In the genomic region with DNA sequence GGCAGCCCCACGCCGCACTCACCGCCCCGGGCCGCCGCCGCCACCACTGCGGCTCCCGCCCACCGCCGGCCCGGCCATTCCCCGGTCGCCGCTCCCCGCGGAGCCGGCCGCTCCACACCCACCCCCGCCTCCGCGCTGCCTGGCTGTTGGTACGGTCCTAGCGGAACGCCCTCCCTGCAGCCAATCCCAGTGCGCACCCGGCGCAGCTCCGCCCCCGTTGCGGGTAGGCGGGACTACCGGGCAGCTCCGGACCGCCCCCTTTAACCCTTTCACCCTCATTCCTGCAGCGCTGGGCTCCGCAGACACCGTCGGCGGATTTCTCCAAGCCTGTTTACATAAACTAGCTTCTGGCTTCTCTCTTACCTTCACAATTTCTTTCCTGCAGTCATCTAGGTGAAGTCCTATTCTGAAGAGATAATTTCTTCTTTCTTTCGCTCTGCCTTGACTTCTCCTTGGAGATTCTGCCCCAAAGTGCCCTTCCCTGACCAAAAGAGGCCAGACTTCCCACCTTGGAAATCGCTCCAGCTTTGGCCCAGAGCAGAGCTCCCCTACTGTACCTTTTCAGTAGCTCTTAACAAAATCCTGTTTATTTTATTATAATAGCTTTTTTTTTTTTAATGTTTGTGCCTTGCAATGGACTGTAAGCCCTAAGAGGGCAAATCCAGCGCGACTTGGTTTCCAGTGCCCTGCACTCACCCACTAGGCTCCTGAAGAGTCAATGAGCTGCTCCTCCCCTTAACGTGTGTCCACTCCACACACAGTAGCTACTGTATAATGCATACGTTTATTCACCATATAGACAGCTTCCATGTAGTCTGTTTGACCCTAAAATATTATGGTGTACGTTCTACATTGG, we compare ENCODE assay signal across 7 mouse cellular contexts. TPM values are rescaled to one million over a fixed set of nuclear protein-coding genes. Genes with fewer than 3 reads are reported as not detected.
DNase-seq lines count a peak whose midpoint lies in the region; ATAC-seq lines count a peak whose summit lies in the region.

Gene Fam20b, minus strand, starts transcription at position 137 of the 856 bp plus-strand sequence.

- H3K36me3 ChIP-seq in embryonic facial prominence, embryonic 10.5 days (replicated peaks): peaks cover 18% of the 10 kb centered on the region
- peaks cover 13% of the 10 kb centered on the region for H3K36me3 ChIP-seq in limb, embryonic 10.5 days
- peaks cover 5% of the 10 kb centered on the region; the same call in 1 of the 2 replicates for H3K36me3 ChIP-seq in midbrain, embryonic 13.5 days

- ATAC-seq in granulocyte monocyte progenitor cell, adult 5-6 weeks (replicated peaks; ENCODE audit: poor library complexity, severe bottlenecking): peak; percentile 92
- peak; percentile 96 for ATAC-seq in midbrain, embryonic 13.5 days

- peak within 1 kb of the TSS; percentile 70 for H3K4me3 ChIP-seq in embryonic facial prominence, embryonic 10.5 days
- H3K4me3 ChIP-seq in limb, embryonic 10.5 days: peak within 1 kb of the TSS; percentile 96
- peak within 1 kb of the TSS; percentile 88 for H3K4me3 ChIP-seq in midbrain, embryonic 13.5 days (replicated peaks)

- no peaks in the 10 kb centered on the region for H3K9me3 ChIP-seq in embryonic facial prominence, embryonic 10.5 days
- no peaks in the 10 kb centered on the region for H3K9me3 ChIP-seq in limb, embryonic 10.5 days (replicated peaks)
- no peaks in the 10 kb centered on the region for H3K9me3 ChIP-seq in midbrain, embryonic 13.5 days

- under 1% methylated on average over 46 of the region's 47 CpGs for WGBS in embryonic facial prominence, embryonic 10.5 days
- 3% methylated on average over 46 of the region's 47 CpGs for WGBS in limb, embryonic 10.5 days
- WGBS in midbrain, embryonic 13.5 days: 1% methylated on average over 37 of the region's 47 CpGs

- H3K4me2 ChIP-seq in midbrain, embryonic 13.5 days (replicated peaks): peak within 1 kb of the TSS; percentile 72

- peak; percentile 99 for DNase-seq in adrenal gland, postnatal 10 days
- DNase-seq in embryonic facial prominence, embryonic 10.5 days (ENCODE audit: low spot score): peak; percentile 98
- DNase-seq in kidney, adult 11 months: peak; percentile 95
- peak; percentile 97 for DNase-seq in limb, embryonic 10.5 days (ENCODE audit: low spot score)
- DNase-seq in spleen, adult 12 weeks (ENCODE audit: low spot score): peak; percentile 95

- H3K9ac ChIP-seq in midbrain, embryonic 13.5 days (replicated peaks): peak within 1 kb of the TSS; percentile 88

- peaks cover 17% of the 10 kb centered on the region for H3K27me3 ChIP-seq in embryonic facial prominence, embryonic 10.5 days (replicated peaks; ENCODE audit: low read depth, poor library complexity, severe bottlenecking)
- H3K27me3 ChIP-seq in limb, embryonic 10.5 days (ENCODE audit: low read depth, poor library complexity, severe bottlenecking): peaks cover 13% of the 10 kb centered on the region; the same call in 1 of the 2 replicates
- peaks cover 18% of the 10 kb centered on the region; the same call in 1 of the 2 replicates for H3K27me3 ChIP-seq in midbrain, embryonic 13.5 days

- H3K4me1 ChIP-seq in embryonic facial prominence, embryonic 10.5 days: peaks cover 15% of the 10 kb centered on the region
- H3K4me1 ChIP-seq in limb, embryonic 10.5 days: peaks cover 15% of the 10 kb centered on the region
- H3K4me1 ChIP-seq in midbrain, embryonic 13.5 days (replicated peaks): peaks cover 15% of the 10 kb centered on the region

- peak within 1 kb of the TSS; percentile 97 for H3K27ac ChIP-seq in embryonic facial prominence, embryonic 10.5 days (replicated peaks)
- H3K27ac ChIP-seq in limb, embryonic 10.5 days: peak within 1 kb of the TSS; percentile 94
- H3K27ac ChIP-seq in midbrain, embryonic 13.5 days: peak within 1 kb of the TSS; percentile 90

RNA-seq across cellular contexts. Expression of gene Fam20b, which starts in this region (rescaled TPM):
- total RNA-seq in adrenal gland, postnatal 10 days (2021): 10 to 100 TPM; 37.5 to 42.8 TPM
- polyA plus RNA-seq in embryonic facial prominence, embryonic 10.5 days (2016; fragmentation: Nextera tagmentation; extraction: Ambion mirVana): 17.8 and 18.0 TPM in 2 replicates
- total RNA-seq in granulocyte monocyte progenitor cell, adult 5-6 weeks (2014; fragmentation: Nextera tagmentation): 18.6 and 30.9 TPM in 2 replicates
- 44.5 and 47.2 TPM in 2 replicates for total RNA-seq in granulocyte monocyte progenitor cell, adult 5-6 weeks (2017)
- polyA plus RNA-seq in limb, embryonic 10.5 days (2016; fragmentation: Nextera tagmentation; extraction: Ambion mirVana): 18.3 and 19.9 TPM in 2 replicates
- 25.2 and 25.9 TPM in 2 replicates for polyA plus RNA-seq in midbrain, embryonic 13.5 days (2015; fragmentation: Nextera tagmentation; extraction: Ambion mirVana)

Comparison
In these comparisons a context has a peak if more than half of its experiments do, and no peak if none do; other contexts are left out.
1. Peak in every context shown above with its lines: DNase-seq, ATAC-seq, H3K4me3 ChIP-seq and H3K27ac ChIP-seq.